Mouse (Mus musculus) midbrain, embryonic 15.5 days (tissue): Measurements from ENCODE around the gene Gm44502. TPM values are rescaled to one million over a fixed set of nuclear protein-coding genes. Genes with fewer than 3 reads are reported as not detected.

Source experiments
- ATAC-seq: fragments of 200-750 bp; cut with Nextera tagmentation; replicated peaks from 2 replicates; pipeline ENCODE4 v1.8.0; 2017; ENCODE audit warnings: moderate TSS enrichment
- H3K27ac ChIP-seq: fragments of 300-500 bp; sonication (generic); 2 replicates; pipeline ENCODE4 v1.5.1; 2015; ENCODE audit warnings: mild to moderate bottlenecking, inconsistent platforms
- H3K27me3 ChIP-seq: fragments of 300-500 bp; sonication (generic); replicated peaks from 2 replicates; pipeline ENCODE4 v1.6.1; 2015; ENCODE audit warnings: inconsistent platforms
- H3K36me3 ChIP-seq: fragments of 300-500 bp; sonication (generic); replicated peaks from 2 replicates; pipeline ENCODE4 v1.6.1; 2015; ENCODE audit warnings: inconsistent platforms
- H3K4me1 ChIP-seq: fragments of 300-500 bp; sonication (generic); 2 replicates; pipeline ENCODE4 v1.6.1; 2015; ENCODE audit warnings: inconsistent platforms
- H3K4me2 ChIP-seq: fragments of 300-500 bp; sonication (generic); 2 replicates; pipeline ENCODE4 v1.6.1; 2015; ENCODE audit warnings: inconsistent platforms, mild to moderate bottlenecking, moderate library complexity
- H3K4me3 ChIP-seq: fragments of 300-500 bp; sonication (generic); 2 replicates; pipeline ENCODE4 v1.5.1; 2015; ENCODE audit warnings: mild to moderate bottlenecking, inconsistent platforms
- H3K9ac ChIP-seq: fragments of 300-500 bp; sonication (generic); 2 replicates; pipeline ENCODE4 v1.6.1; 2015; ENCODE audit warnings: mild to moderate bottlenecking, inconsistent platforms
- H3K9me3 ChIP-seq: fragments of 300-500 bp; sonication (generic); 2 replicates; pipeline ENCODE4 v1.6.1; 2016; ENCODE audit warnings: inconsistent platforms
- WGBS: fragments of 180-500 bp; shearing (Covaris S2); methylation state at CpG from one replicate; pipeline ENCODE4 v1.1.7; 2015; ENCODE audit warnings: mixed read lengths; 5-methylcytosine and 5-hydroxymethylcytosine counted together
- polyA plus RNA-seq: library from polyadenylated mRNA; unstranded; fragments of >200 nt; fragmentation: Nextera tagmentation; extraction: Ambion mirVana; gene quantifications from 2 replicates; pipeline ENCODE4 v1.2.1, GENCODE M21; 2015

The Gm44502 gene
- polyA plus RNA-seq: not detected in 2 replicates

- Histone ChIP-seq H3K9ac (peak within 1 kb of the TSS; percentile 78), H3K27ac (peak within 1 kb of the TSS; percentile 97), H3K4me1 (peaks cover 22% of the 10 kb centered on the region), H3K4me2 (peak within 1 kb of the TSS; percentile 97), H3K27me3 (no peaks in the 10 kb centered on the region), H3K9me3 (no peaks in the 10 kb centered on the region), H3K4me3 (peak within 1 kb of the TSS; percentile 84), H3K36me3 (peaks cover 13% of the 10 kb centered on the region)
- peak; percentile 96 for ATAC-seq
- WGBS: under 1% methylated on average over 70 of the region's 70 CpGs
Observed at GRCm38 (mm10) chr15:89429352-89430221, at the start of gene Gm44502, which contains the start of the genes C730034F03Rik and Chkb. Gene Gm44502, minus strand, starts transcription at chr15:89429696. Gene C730034F03Rik, plus strand, starts transcription at chr15:89429589. Gene Chkb, minus strand, starts transcription at chr15:89429908.

GRCm38 (mm10) chr15:89478622-89479021 is 49.1 kb upstream of the Gm44502 start:
- Histone ChIP-seq H3K36me3 (no peaks in the 10 kb centered on the region), H3K4me1 (peaks cover 24% of the 10 kb centered on the region), H3K27me3 (no peaks in the 10 kb centered on the region), H3K4me3 (no peak overlapping the region), H3K27ac (no peak overlapping the region), H3K4me2 (no peak overlapping the region), H3K9ac (no peak overlapping the region), H3K9me3 (no peaks in the 10 kb centered on the region)
- no peak for ATAC-seq
- WGBS: 87% methylated on average over 3 of the region's 3 CpGs

- no peaks in the 10 kb centered on the region for H3K27me3 ChIP-seq
- ATAC-seq: no peak
Observed at GRCm38 (mm10) chr15:89477806-89478205, 48.3 kb upstream of the Gm44502 start.

GRCm38 (mm10) chr15:89477091-89477491 is 47.6 kb upstream of the Gm44502 start, which contains the start of gene Arsa:
Gene Arsa, minus strand, starts transcription at chr15:89477425.
- H3K4me2 ChIP-seq: peak within 1 kb of the TSS; percentile 95
- no peaks in the 10 kb centered on the region for H3K36me3 ChIP-seq
- H3K27me3 ChIP-seq: no peaks in the 10 kb centered on the region
- peak within 1 kb of the TSS; percentile 73 for H3K4me3 ChIP-seq
- 32% methylated on average over 9 of the region's 9 CpGs for WGBS
- H3K27ac ChIP-seq: peak within 1 kb of the TSS; percentile 89
- peaks cover 24% of the 10 kb centered on the region for H3K4me1 ChIP-seq
- H3K9ac ChIP-seq: peak within 1 kb of the TSS; percentile 78
- ATAC-seq: no peak
- no peaks in the 10 kb centered on the region for H3K9me3 ChIP-seq

More at GRCm38 (mm10) chr15:89477806-89478205, 48.3 kb upstream of the Gm44502 start:
- Histone ChIP-seq H3K4me1 (peaks cover 24% of the 10 kb centered on the region), H3K9ac (no peak overlapping the region), H3K4me3 (no peak overlapping the region), H3K9me3 (no peaks in the 10 kb centered on the region), H3K4me2 (no peak overlapping the region), H3K36me3 (no peaks in the 10 kb centered on the region), H3K27ac (no peak overlapping the region)
- 46% methylated on average over 8 of the region's 8 CpGs for WGBS

GRCm38 (mm10) chr15:89476475-89476815 is 46.9 kb upstream of the Gm44502 start:
- 10% methylated on average over 5 of the region's 5 CpGs for WGBS
- H3K4me1 ChIP-seq: peaks cover 24% of the 10 kb centered on the region
- H3K27ac ChIP-seq: peak overlapping the region; percentile 89
- no peaks in the 10 kb centered on the region for H3K9me3 ChIP-seq
- no peaks in the 10 kb centered on the region for H3K27me3 ChIP-seq
- no peak; the same call in 1 of the 2 replicates for ATAC-seq
- H3K9ac ChIP-seq: peak overlapping the region; percentile 78
- peak overlapping the region; percentile 95 for H3K4me2 ChIP-seq
- H3K36me3 ChIP-seq: no peaks in the 10 kb centered on the region
- peak overlapping the region; percentile 73 for H3K4me3 ChIP-seq

- peak overlapping the region; percentile 78 for H3K9ac ChIP-seq
- H3K36me3 ChIP-seq: no peaks in the 10 kb centered on the region
- H3K4me3 ChIP-seq: peak overlapping the region; percentile 73
- no peaks in the 10 kb centered on the region for H3K9me3 ChIP-seq
- WGBS: 8% methylated on average over 44 of the region's 44 CpGs
- H3K4me2 ChIP-seq: peak overlapping the region; percentile 95
- H3K27ac ChIP-seq: peak overlapping the region; percentile 89
- peaks cover 24% of the 10 kb centered on the region for H3K4me1 ChIP-seq
- no peaks in the 10 kb centered on the region for H3K27me3 ChIP-seq
- peak; percentile 97 for ATAC-seq
Observed at GRCm38 (mm10) chr15:89475611-89476474, 46.3 kb upstream of the Gm44502 start.

GRCm38 (mm10) chr15:89475293-89475600 is 45.8 kb upstream of the Gm44502 start:
- Histone ChIP-seq H3K4me3 (peak overlapping the region; percentile 73), H3K36me3 (no peaks in the 10 kb centered on the region), H3K27me3 (no peaks in the 10 kb centered on the region), H3K9ac (peak overlapping the region; percentile 78), H3K27ac (no peak overlapping the region; the same call in 1 of the 2 replicates), H3K4me2 (peak overlapping the region; percentile 95), H3K4me1 (peaks cover 24% of the 10 kb centered on the region), H3K9me3 (no peaks in the 10 kb centered on the region)
- peak; percentile 4; the same call in 1 of the 2 replicates for ATAC-seq
- WGBS: 91% methylated on average over 7 of the region's 7 CpGs

GRCm38 (mm10) chr15:89474596-89475292 is 45.2 kb upstream of the Gm44502 start:
- ATAC-seq: no peak
- no peaks in the 10 kb centered on the region for H3K36me3 ChIP-seq
- no peaks in the 10 kb centered on the region for H3K9me3 ChIP-seq
- H3K4me3 ChIP-seq: peak overlapping the region; percentile 73
- WGBS: 90% methylated on average over 19 of the region's 19 CpGs
- H3K4me1 ChIP-seq: peaks cover 24% of the 10 kb centered on the region
- H3K9ac ChIP-seq: no peak overlapping the region
- peak overlapping the region; percentile 95 for H3K4me2 ChIP-seq
- no peak overlapping the region for H3K27ac ChIP-seq
- H3K27me3 ChIP-seq: no peaks in the 10 kb centered on the region

- no peaks in the 10 kb centered on the region for H3K9me3 ChIP-seq
- no peaks in the 10 kb centered on the region for H3K36me3 ChIP-seq
- peaks cover 24% of the 10 kb centered on the region for H3K4me1 ChIP-seq
- 98% methylated on average over 8 of the region's 8 CpGs for WGBS
- no peak overlapping the region for H3K27ac ChIP-seq
- ATAC-seq: no peak
- no peak overlapping the region for H3K9ac ChIP-seq
- H3K4me2 ChIP-seq: no peak overlapping the region
- no peak overlapping the region for H3K4me3 ChIP-seq
- H3K27me3 ChIP-seq: no peaks in the 10 kb centered on the region
Observed at GRCm38 (mm10) chr15:89473921-89474320, 44.4 kb upstream of the Gm44502 start.

- WGBS: 84% methylated on average over 9 of the region's 9 CpGs
- Histone ChIP-seq H3K36me3 (no peaks in the 10 kb centered on the region), H3K9ac (no peak overlapping the region), H3K9me3 (no peaks in the 10 kb centered on the region), H3K27ac (no peak overlapping the region), H3K4me2 (no peak overlapping the region), H3K27me3 (no peaks in the 10 kb centered on the region), H3K4me3 (no peak overlapping the region), H3K4me1 (peaks cover 24% of the 10 kb centered on the region)
- ATAC-seq: no peak
Observed at GRCm38 (mm10) chr15:89473370-89473769, 43.9 kb upstream of the Gm44502 start.

GRCm38 (mm10) chr15:89471476-89471875 is 42.0 kb upstream of the Gm44502 start:
- peaks cover 11% of the 10 kb centered on the region for H3K4me1 ChIP-seq
- no peak for ATAC-seq
- no peaks in the 10 kb centered on the region for H3K36me3 ChIP-seq
- WGBS: 93% methylated on average over 4 of the region's 4 CpGs
- no peaks in the 10 kb centered on the region for H3K27me3 ChIP-seq
- no peaks in the 10 kb centered on the region for H3K9me3 ChIP-seq
- H3K9ac ChIP-seq: no peak overlapping the region
- no peak overlapping the region for H3K4me2 ChIP-seq
- no peak overlapping the region for H3K4me3 ChIP-seq
- H3K27ac ChIP-seq: no peak overlapping the region
